Mouse (Mus musculus): ENCODE measurements around the gene Atraid. TPM values are rescaled to one million over a fixed set of nuclear protein-coding genes. Genes with fewer than 3 reads are reported as not detected.

Gene Atraid
- polyA plus RNA-seq (2017; shearing (Covaris generic)), result 96.1 TPM

DNA sequence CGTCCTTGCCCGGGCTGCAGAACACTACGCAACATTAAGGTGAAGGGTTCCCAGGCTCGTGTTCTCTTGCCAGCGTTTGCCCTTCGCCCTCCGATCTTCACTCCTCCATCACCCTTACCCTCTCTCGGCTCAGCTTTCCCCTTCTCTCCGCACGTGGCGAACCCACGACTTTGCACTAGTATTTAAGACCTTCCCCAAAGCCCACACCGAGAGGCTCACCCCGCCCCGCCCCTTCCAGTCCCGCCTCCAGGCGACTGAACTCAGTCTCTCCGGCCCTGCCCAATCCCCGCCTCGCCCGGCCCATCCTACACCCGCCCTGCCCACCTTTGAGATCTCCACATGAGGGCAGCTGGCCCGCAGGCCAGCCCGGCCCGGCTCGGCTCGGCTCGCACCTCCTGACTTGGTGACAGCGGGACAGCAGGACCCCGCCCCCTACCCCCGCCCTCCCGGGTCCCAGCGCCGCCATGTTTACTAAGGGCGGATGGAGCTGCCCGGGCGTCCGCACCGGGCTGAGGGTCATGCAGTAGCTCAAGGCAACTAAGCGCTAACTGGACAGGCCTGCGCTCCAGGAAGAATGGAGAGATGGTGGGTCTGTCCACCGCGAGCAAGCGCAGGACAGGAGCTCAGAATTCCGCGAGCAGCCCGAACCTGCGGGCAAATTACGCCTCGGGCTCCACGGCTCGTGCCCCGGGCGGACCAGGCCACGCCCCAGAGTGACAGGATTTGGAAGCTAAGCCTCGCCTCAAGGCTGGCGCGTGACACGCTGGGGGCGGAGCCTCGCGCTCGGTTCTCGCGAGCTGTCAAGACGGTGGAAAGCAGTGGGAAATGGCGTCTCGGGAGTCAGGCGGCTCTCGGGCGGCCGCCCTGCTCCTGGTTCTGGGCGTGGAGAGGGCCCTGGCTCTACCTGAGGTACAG, at the start of gene Atraid:
Gene Atraid, plus strand, starts transcription at position 465 of the 915 bp plus-strand sequence.

DNA sequence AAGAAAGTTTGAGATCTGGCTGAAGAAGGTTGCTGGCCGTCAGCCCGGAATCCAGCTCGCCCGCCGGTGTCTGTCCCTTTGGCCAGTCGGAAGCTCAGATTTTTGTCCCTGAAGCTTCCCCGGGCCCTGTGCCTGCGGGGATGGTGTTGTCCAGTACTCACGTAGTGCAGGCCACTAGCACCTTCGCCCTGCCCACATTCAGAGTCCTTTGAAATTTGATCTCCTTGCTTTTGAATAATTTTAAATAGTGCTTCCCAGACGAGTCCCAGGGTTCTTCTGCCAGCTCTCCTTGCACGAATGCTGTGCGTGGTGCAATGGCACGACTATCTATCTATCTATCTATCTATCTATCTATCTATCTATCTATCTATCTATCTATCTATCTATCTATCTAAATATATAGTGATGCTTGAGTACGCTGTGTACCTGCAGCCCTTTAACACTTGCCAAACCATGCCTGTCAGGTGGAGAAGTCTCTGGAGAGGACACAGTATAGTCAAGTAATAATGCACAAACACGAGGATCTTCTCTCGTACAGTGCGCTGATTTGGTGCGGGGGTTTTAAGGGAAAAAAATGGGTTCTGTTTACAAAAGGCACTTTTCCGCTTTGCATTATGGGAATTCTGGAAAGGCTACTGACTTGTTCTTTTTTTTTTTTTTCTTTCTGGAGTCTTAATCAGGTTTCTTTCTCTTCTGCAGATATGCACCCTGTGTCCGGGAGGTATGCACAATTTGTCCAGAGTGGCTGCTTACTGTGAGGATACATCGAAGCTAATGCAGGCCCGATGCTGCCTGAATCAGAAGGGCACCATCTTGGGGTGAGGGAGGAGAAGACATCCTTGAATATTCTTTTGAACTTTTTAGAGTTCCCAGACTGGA, 890 bp downstream of the Atraid start, which contains the start of gene Slc5a6:
Gene Slc5a6, minus strand, starts transcription at position 162 of the 879 bp plus-strand sequence.

DNA sequence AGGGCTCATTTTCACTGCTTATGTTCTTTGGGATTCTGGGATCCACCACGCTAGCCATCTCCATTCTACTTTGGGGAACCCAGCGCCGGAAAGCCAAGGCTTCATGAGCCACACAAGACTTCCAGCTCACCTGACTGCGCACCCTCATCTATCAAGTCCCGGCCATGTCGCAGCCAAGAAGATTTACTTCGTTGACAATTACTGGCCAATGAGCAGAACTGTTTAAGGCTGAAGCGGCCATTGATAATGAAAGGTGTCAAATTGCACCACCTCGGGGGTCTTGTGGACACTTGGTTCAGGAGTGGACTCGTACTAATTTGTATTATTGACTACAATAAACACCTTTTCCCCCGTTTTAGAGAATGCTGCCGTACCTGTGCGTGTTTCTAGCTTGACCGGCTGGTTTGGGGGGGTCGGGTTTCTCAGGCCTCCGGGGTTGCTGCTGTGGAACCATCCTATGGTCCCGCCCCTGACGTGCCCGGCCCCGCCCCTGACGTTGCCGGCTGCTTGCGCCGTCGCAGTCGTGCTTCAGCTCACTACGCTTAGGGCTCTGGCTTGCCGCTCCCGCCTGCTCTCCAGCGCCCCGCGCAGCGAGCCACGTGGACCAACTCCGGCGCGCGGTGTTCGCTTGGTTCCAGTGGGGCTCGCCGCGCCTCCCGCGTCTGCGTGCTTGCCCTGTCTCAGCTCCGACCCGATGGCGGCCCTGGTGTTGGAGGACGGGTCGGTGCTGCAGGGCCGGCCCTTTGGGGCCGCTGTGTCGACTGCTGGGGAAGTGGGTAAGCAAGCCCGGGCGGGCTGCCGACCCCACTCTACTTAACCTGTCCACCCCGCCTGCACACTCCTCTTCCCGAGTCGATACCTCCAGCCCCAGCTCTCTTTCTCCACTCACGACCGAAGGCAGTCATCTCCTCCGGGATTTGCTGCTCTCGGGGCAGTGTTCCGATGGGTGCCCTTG, 6.4 kb downstream of the Atraid start, which contains the start of gene Cad:
Gene Cad, plus strand, starts transcription at position 520 of the 955 bp plus-strand sequence.

Other genes starting within 250 kb of the Atraid start
- 6.3 TPM for gene Mapre3, start 233.7 kb upstream of the Atraid start, polyA plus RNA-seq (2017; shearing (Covaris generic))
- 70.6 TPM for gene Tmem214, start 180.3 kb upstream of the Atraid start, polyA plus RNA-seq (2017; shearing (Covaris generic))
- gene Agbl5, start 159.6 kb upstream of the Atraid start, polyA plus RNA-seq (2017; shearing (Covaris generic)), result 14.9 TPM
- 278 TPM for gene Ost4, start 140.5 kb upstream of the Atraid start, polyA plus RNA-seq (2017; shearing (Covaris generic))
- gene Emilin1, start 134.9 kb upstream of the Atraid start, polyA plus RNA-seq (2017; shearing (Covaris generic)), result 5.5 TPM
- 29.3 TPM for gene Khk, start 126.9 kb upstream of the Atraid start, polyA plus RNA-seq (2017; shearing (Covaris generic))
- 0.20 TPM for gene Cgref1, start 102.7 kb upstream of the Atraid start, polyA plus RNA-seq (2017; shearing (Covaris generic))
- 194 TPM for gene Preb, start 88.0 kb upstream of the Atraid start, polyA plus RNA-seq (2017; shearing (Covaris generic))
- not detected for gene Tcf23, start 79.7 kb upstream of the Atraid start, polyA plus RNA-seq (2017; shearing (Covaris generic))
- 8.9 TPM for gene Slc5a6, start 612 bp downstream of the Atraid start, polyA plus RNA-seq (2017; shearing (Covaris generic))
- gene Cad, start 6.5 kb downstream of the Atraid start, polyA plus RNA-seq (2017; shearing (Covaris generic)), result 29.4 TPM
- not detected for gene Dnajc5g, start 58.0 kb downstream of the Atraid start, polyA plus RNA-seq (2017; shearing (Covaris generic))
- gene Slc30a3, start 59.9 kb downstream of the Atraid start, polyA plus RNA-seq (2017; shearing (Covaris generic)), result not detected
- not detected for gene Trim54, start 68.4 kb downstream of the Atraid start, polyA plus RNA-seq (2017; shearing (Covaris generic))
- not detected for gene Ucn, start 90.5 kb downstream of the Atraid start, polyA plus RNA-seq (2017; shearing (Covaris generic))
- 39.5 TPM for gene Mpv17, start 105.9 kb downstream of the Atraid start, polyA plus RNA-seq (2017; shearing (Covaris generic))
- 2.0 TPM for gene Gm29609, start 131.6 kb downstream of the Atraid start, polyA plus RNA-seq (2017; shearing (Covaris generic))
- 90.6 TPM for gene Gtf3c2, start 131.8 kb downstream of the Atraid start, polyA plus RNA-seq (2017; shearing (Covaris generic))
- 125 TPM for gene Snx17, start 144.9 kb downstream of the Atraid start, polyA plus RNA-seq (2017; shearing (Covaris generic))
- gene Eif2b4, start 145.1 kb downstream of the Atraid start, polyA plus RNA-seq (2017; shearing (Covaris generic)), result 85.0 TPM
- gene Zfp513, start 154.0 kb downstream of the Atraid start, polyA plus RNA-seq (2017; shearing (Covaris generic)), result 25.6 TPM
- 139 TPM for gene Ppm1g, start 172.4 kb downstream of the Atraid start, polyA plus RNA-seq (2017; shearing (Covaris generic))
- gene Nrbp1, start 192.6 kb downstream of the Atraid start, polyA plus RNA-seq (2017; shearing (Covaris generic)), result 182 TPM
- 1.2 TPM for gene Gm9970, start 192.9 kb downstream of the Atraid start, polyA plus RNA-seq (2017; shearing (Covaris generic))
- 74.3 TPM for gene Krtcap3, start 203.4 kb downstream of the Atraid start, polyA plus RNA-seq (2017; shearing (Covaris generic))
- gene Ift172, start 242.8 kb downstream of the Atraid start, polyA plus RNA-seq (2017; shearing (Covaris generic)), result 10.3 TPM
- 0.35 TPM for gene Fndc4, start 247.8 kb downstream of the Atraid start, polyA plus RNA-seq (2017; shearing (Covaris generic))
- 0.38 TPM for gene Gckr, start 249.1 kb downstream of the Atraid start, polyA plus RNA-seq (2017; shearing (Covaris generic))